Mouse (Mus musculus) liver, embryonic 13.5 days (tissue): Measurements from ENCODE around the gene Abcc3. TPM values are rescaled to one million over a fixed set of nuclear protein-coding genes. Genes with fewer than 3 reads are reported as not detected.

ENCODE experiments used
- ATAC-seq: fragments of 200-750 bp; cut with Nextera tagmentation; 2 replicates; pipeline ENCODE4 v1.8.0; 2017; ENCODE audit warnings: low read depth, mild to moderate bottlenecking, moderate number of reproducible peaks, moderate library complexity
- DNase-seq: peaks from one replicate; pipeline ENCODE4 v3.0.0; 2022
- H3K27ac ChIP-seq: fragments of 300-500 bp; sonication (generic); 2 replicates; pipeline ENCODE4 v1.5.1; 2015; ENCODE audit warnings: moderate library complexity, mild to moderate bottlenecking, inconsistent platforms
- H3K27me3 ChIP-seq: fragments of 300-500 bp; sonication (generic); 2 replicates; pipeline ENCODE4 v1.6.1; 2015; ENCODE audit warnings: mild to moderate bottlenecking, inconsistent platforms
- H3K36me3 ChIP-seq: fragments of 300-500 bp; sonication (generic); 2 replicates; pipeline ENCODE4 v1.6.1; 2015; ENCODE audit warnings: mild to moderate bottlenecking, inconsistent platforms
- H3K4me1 ChIP-seq: fragments of 300-500 bp; sonication (generic); replicated peaks from 2 replicates; pipeline ENCODE4 v1.6.1; 2015; ENCODE audit warnings: inconsistent platforms
- H3K4me2 ChIP-seq: fragments of 300-500 bp; sonication (generic); 2 replicates; pipeline ENCODE4 v1.6.1; 2015; ENCODE audit warnings: inconsistent platforms, mild to moderate bottlenecking, moderate library complexity
- H3K4me3 ChIP-seq: fragments of 300-500 bp; sonication (generic); replicated peaks from 2 replicates; pipeline ENCODE4 v1.5.1; 2015; ENCODE audit warnings: mild to moderate bottlenecking, inconsistent platforms
- H3K9ac ChIP-seq: fragments of 300-500 bp; sonication (generic); 2 replicates; pipeline ENCODE4 v1.6.1; 2015; ENCODE audit warnings: mild to moderate bottlenecking, inconsistent platforms
- H3K9me3 ChIP-seq: fragments of 300-500 bp; sonication (generic); replicated peaks from 2 replicates; pipeline ENCODE4 v1.6.1; 2016; ENCODE audit warnings: inconsistent platforms
- WGBS: fragments of 180-500 bp; shearing (Covaris S2); methylation state at CpG from one replicate; pipeline ENCODE4 v1.1.7; 2015; ENCODE audit not compliant: insufficient replicate concordance; 5-methylcytosine and 5-hydroxymethylcytosine counted together
- polyA plus RNA-seq: library from polyadenylated mRNA; unstranded; fragments of >200 nt; fragmentation: Nextera tagmentation; extraction: Ambion mirVana; gene quantifications from 2 replicates; pipeline ENCODE4 v1.2.1, GENCODE M21; 2015

The Abcc3 gene
- polyA plus RNA-seq, 1 experiment from 2014 or later, result 4.3 TPM

- no peak for DNase-seq
- Histone ChIP-seq H3K27ac (no peak overlapping the region), H3K9ac (no peak overlapping the region), H3K9me3 (no peaks in the 10 kb centered on the region), H3K4me2 (no peak overlapping the region), H3K36me3 (no peaks in the 10 kb centered on the region), H3K4me3 (no peak overlapping the region), H3K27me3 (0 out of 2 replicates have a peak, but pooled peaks cover 5% of the 10 kb centered on the region), H3K4me1 (no peaks in the 10 kb centered on the region)
- WGBS, result 39% methylated on average over 8 of the region's 8 CpGs
- ATAC-seq, result no peak
Measured at GRCm38 (mm10) chr11:94379736-94380135, 13.1 kb downstream of the Abcc3 start.

GRCm38 (mm10) chr11:94379061-94379460 lies 13.7 kb downstream of the Abcc3 start:
- 30% methylated on average over 2 of the region's 2 CpGs for WGBS
- no peak overlapping the region for H3K4me2 ChIP-seq
- ATAC-seq, result no peak
- H3K27me3 ChIP-seq, result peaks cover 5% of the 10 kb centered on the region; the same call in 1 of the 2 replicates
- H3K4me3 ChIP-seq, result no peak overlapping the region
- DNase-seq, result no peak
- H3K36me3 ChIP-seq, result no peaks in the 10 kb centered on the region
- no peak overlapping the region for H3K27ac ChIP-seq
- no peaks in the 10 kb centered on the region for H3K9me3 ChIP-seq
- H3K4me1 ChIP-seq, result no peaks in the 10 kb centered on the region
- no peak overlapping the region for H3K9ac ChIP-seq

- H3K9me3 ChIP-seq, result no peaks in the 10 kb centered on the region
- H3K4me1 ChIP-seq, result peaks cover 17% of the 10 kb centered on the region
- no peak overlapping the region for H3K4me2 ChIP-seq
- H3K27ac ChIP-seq, result no peak overlapping the region
- 66% methylated on average over 13 of the region's 13 CpGs for WGBS
- ATAC-seq (no peak), DNase-seq (no peak)
- H3K9ac ChIP-seq, result no peak overlapping the region
- H3K27me3 ChIP-seq, result peaks cover 13% of the 10 kb centered on the region; the same call in 1 of the 2 replicates
- no peaks in the 10 kb centered on the region for H3K36me3 ChIP-seq
- no peak overlapping the region for H3K4me3 ChIP-seq
Measured at GRCm38 (mm10) chr11:94374276-94374948, 18.4 kb downstream of the Abcc3 start.

- Histone ChIP-seq H3K36me3 (no peaks in the 10 kb centered on the region), H3K4me3 (no peak overlapping the region), H3K9me3 (no peaks in the 10 kb centered on the region), H3K27me3 (peaks cover 17% of the 10 kb centered on the region; the same call in 1 of the 2 replicates), H3K9ac (peak overlapping the region; percentile 15; the same call in 1 of the 2 replicates), H3K27ac (peak overlapping the region; percentile 53), H3K4me2 (no peak overlapping the region), H3K4me1 (peaks cover 17% of the 10 kb centered on the region)
- 4% methylated on average over 5 of the region's 5 CpGs for WGBS
- DNase-seq (peak; percentile 34), ATAC-seq (peak; percentile 72; the same call in 1 of the 2 replicates)
Measured at GRCm38 (mm10) chr11:94370809-94371208, 22.0 kb downstream of the Abcc3 start.

GRCm38 (mm10) chr11:94369981-94370380 lies 22.8 kb downstream of the Abcc3 start:
- ATAC-seq (no peak), DNase-seq (no peak)
- no peaks in the 10 kb centered on the region for H3K9me3 ChIP-seq
- H3K4me2 ChIP-seq, result no peak overlapping the region
- peak overlapping the region; percentile 15; the same call in 1 of the 2 replicates for H3K9ac ChIP-seq
- no peaks in the 10 kb centered on the region for H3K36me3 ChIP-seq
- peaks cover 17% of the 10 kb centered on the region for H3K4me1 ChIP-seq
- H3K27me3 ChIP-seq, result peaks cover 17% of the 10 kb centered on the region; the same call in 1 of the 2 replicates
- H3K27ac ChIP-seq, result no peak overlapping the region
- H3K4me3 ChIP-seq, result no peak overlapping the region
- WGBS, result 40% methylated on average over 6 of the region's 6 CpGs

GRCm38 (mm10) chr11:94365340-94365739 lies 27.5 kb downstream of the Abcc3 start:
- no peak overlapping the region for H3K4me2 ChIP-seq
- H3K27ac ChIP-seq, result no peak overlapping the region
- no peaks in the 10 kb centered on the region for H3K36me3 ChIP-seq
- ATAC-seq (no peak), DNase-seq (no peak)
- peaks cover 3% of the 10 kb centered on the region for H3K4me1 ChIP-seq
- H3K9me3 ChIP-seq, result no peaks in the 10 kb centered on the region
- 46% methylated on average over 3 of the region's 3 CpGs for WGBS
- H3K9ac ChIP-seq, result no peak overlapping the region
- no peak overlapping the region for H3K4me3 ChIP-seq
- peaks cover 9% of the 10 kb centered on the region; the same call in 1 of the 2 replicates for H3K27me3 ChIP-seq

GRCm38 (mm10) chr11:94363690-94364089 lies 29.1 kb downstream of the Abcc3 start:
- H3K4me1 ChIP-seq, result no peaks in the 10 kb centered on the region
- peaks cover 11% of the 10 kb centered on the region for H3K27me3 ChIP-seq
- H3K4me3 ChIP-seq, result no peak overlapping the region
- ATAC-seq (no peak), DNase-seq (no peak)
- WGBS, result 58% methylated on average over 7 of the region's 7 CpGs
- no peak overlapping the region for H3K4me2 ChIP-seq
- H3K9me3 ChIP-seq, result no peaks in the 10 kb centered on the region
- no peaks in the 10 kb centered on the region for H3K36me3 ChIP-seq
- H3K9ac ChIP-seq, result no peak overlapping the region
- H3K27ac ChIP-seq, result no peak overlapping the region

GRCm38 (mm10) chr11:94362101-94362500 lies 30.7 kb downstream of the Abcc3 start:
- H3K9me3 ChIP-seq, result no peaks in the 10 kb centered on the region
- no peaks in the 10 kb centered on the region for H3K36me3 ChIP-seq
- DNase-seq (no peak), ATAC-seq (no peak)
- H3K4me2 ChIP-seq, result no peak overlapping the region
- 76% methylated on average over 5 of the region's 5 CpGs for WGBS
- peaks cover 12% of the 10 kb centered on the region for H3K27me3 ChIP-seq
- no peaks in the 10 kb centered on the region for H3K4me1 ChIP-seq
- no peak overlapping the region for H3K4me3 ChIP-seq
- H3K27ac ChIP-seq, result no peak overlapping the region
- no peak overlapping the region for H3K9ac ChIP-seq

- H3K36me3 ChIP-seq, result no peaks in the 10 kb centered on the region
- no peak for DNase-seq
- 75% methylated on average over 14 of the region's 14 CpGs for WGBS
Measured at GRCm38 (mm10) chr11:94361166-94361870, 31.5 kb downstream of the Abcc3 start.

GRCm38 (mm10) chr11:94359168-94359567 lies 33.6 kb downstream of the Abcc3 start:
- WGBS, result 90% methylated on average over 12 of the region's 12 CpGs
- Histone ChIP-seq H3K4me1 (no peaks in the 10 kb centered on the region), H3K4me2 (no peak overlapping the region), H3K9ac (no peak overlapping the region), H3K4me3 (no peak overlapping the region), H3K9me3 (no peaks in the 10 kb centered on the region), H3K27ac (no peak overlapping the region), H3K27me3 (peaks cover 30% of the 10 kb centered on the region), H3K36me3 (no peaks in the 10 kb centered on the region)
- DNase-seq (no peak), ATAC-seq (no peak)

More at GRCm38 (mm10) chr11:94361166-94361870, 31.5 kb downstream of the Abcc3 start:
- no peak overlapping the region for H3K9ac ChIP-seq
- ATAC-seq, result no peak
- H3K4me3 ChIP-seq, result no peak overlapping the region
- H3K4me2 ChIP-seq, result no peak overlapping the region
- H3K4me1 ChIP-seq, result no peaks in the 10 kb centered on the region
- H3K27ac ChIP-seq, result no peak overlapping the region
- no peaks in the 10 kb centered on the region for H3K9me3 ChIP-seq
- peaks cover 18% of the 10 kb centered on the region for H3K27me3 ChIP-seq

- H3K36me3 ChIP-seq, result no peaks in the 10 kb centered on the region
- no peak overlapping the region for H3K9ac ChIP-seq
- ATAC-seq (no peak), DNase-seq (no peak)
- H3K27me3 ChIP-seq, result peaks cover 42% of the 10 kb centered on the region
- no peak overlapping the region for H3K4me3 ChIP-seq
- 74% methylated on average over 9 of the region's 9 CpGs for WGBS
- no peak overlapping the region for H3K4me2 ChIP-seq
- H3K9me3 ChIP-seq, result no peaks in the 10 kb centered on the region
- H3K27ac ChIP-seq, result no peak overlapping the region
- peaks cover 18% of the 10 kb centered on the region for H3K4me1 ChIP-seq
Measured at GRCm38 (mm10) chr11:94355521-94356217, 37.1 kb downstream of the Abcc3 start.
